Mouse (Mus musculus): Measurements from ENCODE around the gene Zfp94.
"Not testable (repeated sequence)": the region's sequence is repeated elsewhere in the genome, so short reads cannot be mapped to it uniquely, and the experiment has no call there.

Zfp94 gene

DNA sequence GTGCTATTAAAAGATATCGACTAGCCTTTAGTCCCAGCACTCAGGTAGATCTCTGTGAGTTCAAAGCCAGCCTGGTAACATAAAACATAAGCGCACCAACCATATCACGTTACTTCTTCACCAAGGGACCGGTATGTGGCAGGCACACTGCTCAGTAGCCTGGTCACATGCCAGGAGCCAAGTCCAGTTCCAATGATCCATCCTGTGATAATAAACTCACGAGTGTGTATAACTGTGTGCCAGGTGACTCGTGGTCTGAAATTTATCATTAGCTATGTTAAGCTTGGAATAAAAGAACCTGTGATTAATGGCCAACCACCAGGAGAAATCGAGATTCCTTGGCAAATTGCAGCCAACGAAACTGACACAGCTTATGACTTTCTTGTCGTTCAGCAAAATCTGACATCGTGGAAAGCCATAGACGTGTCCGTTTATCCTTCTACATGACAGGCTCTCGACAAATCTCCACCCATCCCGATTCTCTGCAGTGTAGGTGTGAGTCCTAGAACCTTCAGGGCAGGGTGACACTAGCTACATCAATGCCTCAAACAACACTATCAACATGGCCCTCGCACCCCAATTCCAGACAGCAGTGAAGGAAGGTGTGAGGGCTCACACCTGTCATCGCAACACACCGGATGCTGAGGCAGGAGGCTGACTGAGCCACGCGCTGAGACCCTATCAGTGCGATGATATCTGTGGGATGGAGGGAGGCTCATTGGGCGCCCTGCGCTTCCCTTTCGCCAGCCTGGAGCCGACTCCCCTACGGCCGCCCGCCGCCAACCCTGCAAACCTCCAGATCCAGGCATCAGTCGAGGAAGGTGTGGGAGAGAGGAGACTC lies 520 bp downstream of the Zfp94 start:
- peak; percentile 9 for DNase-seq (ENCODE audit: low read depth, low spot score)

DNA sequence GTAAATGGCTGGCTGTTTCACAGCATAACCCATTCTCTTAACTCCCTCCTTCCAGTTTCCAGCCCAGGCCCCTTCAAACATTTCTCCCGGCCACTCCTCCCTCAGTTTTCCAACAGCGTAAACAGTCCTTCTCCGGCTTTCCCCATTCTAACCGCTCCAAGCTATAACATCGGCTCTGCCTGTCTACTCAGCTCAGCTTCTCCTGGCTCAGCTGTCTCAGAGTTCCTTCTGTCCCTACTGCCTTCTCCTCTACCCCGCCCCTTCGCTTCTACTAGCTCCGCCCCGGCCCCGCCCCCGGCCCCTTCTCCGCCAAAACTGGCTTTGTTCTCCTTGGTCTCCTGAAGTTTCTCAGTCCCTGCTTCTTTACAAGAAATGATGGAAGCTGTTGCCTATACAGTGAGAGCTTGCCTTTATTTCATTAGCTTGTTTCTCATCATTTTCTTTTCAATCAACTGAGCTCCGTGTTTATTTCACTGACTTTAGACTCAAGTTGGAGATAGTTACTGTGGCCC lies 15.6 kb downstream of the Zfp94 start, which contains the start of gene Zfp61:
Zfp61 (minus strand) TSS at position 462 of the 512 bp plus-strand sequence.
- peak; percentile 46 for DNase-seq (ENCODE audit: low read depth, low spot score)

DNA sequence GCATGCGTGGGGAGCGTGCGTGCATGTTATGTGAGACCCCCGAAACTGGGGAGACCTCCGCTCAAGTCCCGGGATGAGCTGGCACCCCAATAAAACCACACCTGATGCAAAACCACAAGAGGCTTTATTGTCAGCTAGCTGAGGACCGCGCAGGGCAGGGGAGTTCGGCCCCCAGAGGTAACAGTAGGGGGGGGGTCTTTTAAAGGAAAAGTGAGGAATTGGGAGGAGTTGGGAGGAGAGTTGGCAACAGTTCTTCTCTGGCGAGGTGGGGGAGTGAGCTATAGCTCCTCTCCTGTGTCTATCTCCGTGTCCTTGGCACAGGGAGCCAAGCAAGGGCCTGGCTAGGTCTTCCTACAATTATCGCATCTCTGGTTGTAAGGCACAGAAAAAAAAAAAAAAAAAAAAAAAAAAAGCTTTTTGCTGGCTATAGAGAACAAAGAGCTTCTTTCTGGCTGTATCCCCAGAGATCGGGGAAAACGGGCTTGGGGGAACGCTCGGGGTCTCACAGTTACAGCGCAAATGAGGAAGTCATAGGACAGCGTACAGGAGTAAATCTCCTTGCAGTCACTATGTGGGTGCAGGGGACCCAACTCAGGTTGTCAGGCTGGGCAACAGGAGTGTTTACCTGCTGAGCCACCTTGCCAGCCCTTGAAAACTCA lies 16.5 kb downstream of the Zfp94 start:
- DNase-seq (ENCODE audit: low read depth, low spot score): no peak

DNA sequence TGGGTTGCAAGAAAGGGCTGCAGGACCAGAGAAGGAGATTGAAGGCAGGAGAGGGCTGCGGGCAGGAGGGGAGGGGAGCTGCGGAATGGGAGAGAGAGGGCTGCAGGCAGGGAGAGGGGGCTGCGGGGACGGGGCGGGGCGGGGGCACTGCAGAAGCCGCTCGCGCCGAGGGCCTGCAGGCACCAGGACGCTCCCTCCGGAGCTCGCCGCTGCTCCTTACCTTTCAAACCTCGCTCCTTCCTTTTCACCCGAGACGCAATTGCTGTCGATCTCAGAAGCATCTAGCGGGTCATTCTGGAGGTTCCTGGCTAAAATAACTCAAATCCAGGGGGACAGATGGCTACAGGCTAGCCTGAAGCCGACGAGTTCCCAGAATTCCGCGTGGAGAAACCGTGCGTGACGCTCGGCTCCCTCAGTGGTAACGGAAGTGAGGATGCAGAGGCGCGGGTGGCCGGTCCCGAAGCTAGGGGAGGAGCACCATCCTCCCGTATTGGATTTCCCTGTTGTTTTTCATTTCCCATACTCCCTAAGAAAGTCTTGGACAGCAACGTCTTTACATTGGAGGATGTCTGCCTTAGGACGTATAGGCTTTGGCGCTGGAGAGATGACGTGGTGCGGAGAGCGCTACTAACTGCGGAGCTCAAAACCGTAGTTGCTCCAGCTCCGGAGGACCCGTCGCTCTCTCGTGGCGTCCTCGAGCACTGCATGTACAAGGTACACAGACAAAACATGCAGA lies 17.3 kb downstream of the Zfp94 start:
- DNase-seq (ENCODE audit: low read depth, low spot score): peak; percentile 91

DNA sequence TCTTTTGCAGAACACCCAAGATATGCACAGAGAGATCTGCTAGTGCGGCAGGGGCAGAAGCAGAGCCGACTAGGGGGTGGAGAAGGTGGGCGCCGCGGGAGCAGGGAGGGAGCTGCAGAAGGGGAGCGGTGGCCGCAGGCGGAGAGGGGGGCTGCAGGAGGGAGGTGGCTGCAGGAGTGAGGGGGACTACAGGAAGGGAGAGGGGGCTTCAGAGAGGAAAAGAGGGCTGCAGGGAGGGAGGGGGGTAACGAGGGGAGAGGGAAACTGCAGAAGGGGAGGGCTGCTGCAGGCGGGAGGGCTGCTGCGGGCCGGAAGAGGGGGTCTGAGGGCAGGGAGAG lies 17.9 kb downstream of the Zfp94 start:
- DNase-seq (ENCODE audit: low read depth, low spot score): no peak

DNA sequence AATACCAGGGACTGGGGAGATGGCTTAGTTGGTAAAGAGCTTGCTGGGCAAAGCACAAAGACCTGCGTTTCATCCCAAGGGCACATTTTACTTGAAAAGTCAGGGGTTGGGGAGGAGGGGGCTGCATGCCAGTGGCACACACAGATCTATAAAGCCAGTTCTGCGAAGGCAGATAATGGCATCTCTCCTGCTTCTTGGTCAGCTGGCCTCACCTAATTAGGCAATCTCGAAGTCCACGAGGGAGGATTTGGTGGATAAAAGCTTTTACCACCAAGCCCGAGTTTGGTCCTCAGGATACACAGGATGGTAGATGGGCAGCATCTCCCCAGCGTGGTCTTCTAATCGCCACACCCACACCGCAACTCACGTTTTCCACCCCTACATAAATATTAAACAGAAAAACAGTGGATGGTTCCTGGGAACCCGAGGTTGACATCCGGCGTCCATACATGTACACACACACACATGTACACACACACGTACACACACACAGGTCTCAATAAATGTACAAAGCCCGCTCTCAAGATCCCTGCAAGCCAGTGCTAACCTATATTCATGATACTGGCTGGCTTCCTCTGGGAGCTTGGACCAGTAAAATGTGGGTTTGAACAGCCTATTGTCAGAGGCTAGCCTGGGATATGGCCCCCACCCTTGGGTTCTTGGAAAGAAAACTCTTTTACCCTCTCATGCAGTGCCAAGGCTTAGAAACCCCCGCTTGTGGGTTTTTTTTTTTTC lies 18.9 kb downstream of the Zfp94 start:
- no peak for DNase-seq (ENCODE audit: low read depth, low spot score)

DNA sequence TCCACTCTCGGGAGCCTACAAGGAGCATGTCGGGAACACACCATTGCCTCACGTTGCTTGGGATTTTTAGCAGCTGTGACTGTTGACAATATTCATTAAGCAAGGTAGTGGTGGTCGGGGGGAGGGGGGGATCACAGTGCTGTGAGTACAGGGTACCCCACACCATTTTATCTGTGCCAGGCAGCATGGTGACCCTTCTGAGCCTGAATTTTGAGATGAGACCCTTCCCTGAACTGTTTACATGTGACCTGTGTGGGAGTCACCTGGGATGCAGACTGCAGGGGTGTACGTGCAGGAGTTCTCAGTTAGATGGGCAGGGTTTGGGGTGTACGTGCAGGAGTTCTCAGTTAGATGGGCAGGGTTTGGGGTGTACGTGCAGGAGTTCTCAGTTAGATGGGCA lies 20.1 kb downstream of the Zfp94 start:
- no peak for DNase-seq (ENCODE audit: low read depth, low spot score)

DNA sequence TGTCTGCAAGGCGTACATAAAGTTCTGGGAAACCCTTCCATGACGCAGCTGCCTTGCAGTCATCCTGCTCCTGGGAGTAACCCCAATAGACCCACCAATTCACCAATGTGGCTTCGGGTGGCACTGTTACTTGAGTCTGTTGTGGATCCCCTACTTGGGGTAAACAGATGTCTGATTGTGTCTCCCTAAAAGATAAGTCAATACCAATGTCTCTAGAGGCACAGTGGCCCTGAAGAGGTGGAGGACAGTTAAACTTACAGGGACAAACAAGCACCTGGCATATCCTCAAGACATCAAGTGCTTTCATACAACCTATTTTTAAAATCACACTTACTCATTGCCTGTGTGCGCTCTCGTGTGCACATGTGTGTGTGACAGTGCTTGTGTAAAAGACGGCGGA lies 21.1 kb downstream of the Zfp94 start:
- DNase-seq (ENCODE audit: low read depth, low spot score): no peak

DNA sequence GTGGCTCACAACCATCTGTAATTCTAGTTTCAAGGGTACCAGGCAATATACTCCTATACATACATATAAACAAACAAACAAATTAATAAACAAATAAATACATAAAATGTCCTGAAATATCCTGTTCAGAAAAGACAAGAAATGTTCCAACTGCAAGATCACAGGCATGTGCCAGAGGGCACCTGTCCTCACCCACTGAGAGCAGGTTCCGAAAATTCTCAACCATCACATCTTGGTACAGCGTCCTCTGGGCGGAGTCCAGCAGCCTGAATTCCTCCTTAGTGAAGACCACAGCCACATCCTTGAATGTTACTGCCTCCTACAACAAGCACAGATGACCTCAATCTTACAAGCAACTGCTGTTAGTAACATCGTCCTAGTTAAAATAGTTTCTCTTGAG lies 21.7 kb downstream of the Zfp94 start:
- no peak for DNase-seq (ENCODE audit: low read depth, low spot score)

DNA sequence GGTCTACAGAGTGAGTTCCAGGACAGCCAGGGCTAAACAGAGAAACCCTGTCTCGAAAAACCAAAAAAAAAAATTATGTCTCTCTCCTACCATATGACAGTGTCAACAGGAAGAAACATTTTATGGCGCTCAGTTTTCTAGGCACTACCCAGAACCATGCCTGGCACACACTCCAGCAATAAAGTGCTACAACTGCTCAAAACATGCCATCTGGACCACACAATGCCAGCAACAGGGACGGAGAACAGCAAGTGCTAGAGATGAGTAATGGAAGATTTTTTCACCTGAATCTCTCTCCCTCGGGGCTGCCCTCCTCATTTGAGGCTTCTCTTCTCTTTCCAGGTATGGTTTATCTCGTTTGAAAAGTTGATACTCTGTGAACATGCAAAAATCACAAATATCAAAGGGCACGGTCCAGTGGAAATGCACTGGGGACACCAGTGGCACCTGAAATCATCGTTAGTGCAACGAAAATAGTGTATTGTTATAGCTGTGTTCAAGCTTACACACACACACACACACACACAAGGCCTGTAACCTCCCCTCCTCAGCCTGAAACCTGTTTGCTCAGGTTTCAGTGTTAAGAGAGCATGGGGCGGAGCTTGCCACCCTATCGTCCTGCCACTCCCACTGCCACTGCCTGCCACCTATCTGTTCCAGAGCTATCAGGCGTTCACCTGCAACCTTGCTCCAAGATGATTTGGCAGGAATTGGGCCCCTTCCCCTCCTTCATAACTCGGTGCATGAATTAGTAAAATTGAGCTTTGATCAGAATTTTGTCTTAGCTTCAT lies 23.2 kb downstream of the Zfp94 start:
- no peak for DNase-seq (ENCODE audit: low read depth, low spot score)

DNA sequence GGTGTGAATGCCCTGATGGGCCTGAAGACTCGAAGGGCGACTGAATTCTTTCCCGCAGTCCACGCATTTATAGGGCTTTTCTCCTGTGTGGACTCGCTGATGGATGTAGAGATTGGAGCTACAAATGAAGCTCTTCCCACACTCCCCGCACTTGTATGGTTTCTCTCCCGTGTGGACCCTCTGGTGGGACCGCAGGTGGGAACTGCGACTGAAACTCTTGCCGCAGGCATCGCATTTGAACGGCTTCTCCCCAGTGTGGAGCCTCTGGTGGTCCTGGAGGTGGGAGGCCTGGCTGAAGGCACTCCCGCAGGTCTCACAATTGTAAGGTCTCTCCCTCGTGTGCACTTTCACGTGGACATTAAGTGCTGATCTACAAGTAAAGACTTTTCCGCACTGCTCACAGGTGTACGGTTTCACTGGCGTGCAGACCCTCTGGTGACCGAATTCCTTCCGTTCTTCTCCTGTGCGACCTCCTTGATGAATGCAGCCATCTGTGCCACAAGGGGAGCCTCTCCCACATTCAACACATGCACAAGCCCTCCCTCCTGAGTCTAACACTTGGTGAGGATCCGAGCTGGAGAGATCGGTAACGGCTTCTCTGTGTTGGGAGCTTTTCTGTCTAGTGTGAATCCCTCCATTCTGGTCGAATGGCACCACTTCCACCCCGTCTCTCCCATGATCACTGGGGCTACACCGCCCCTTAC lies 24.9 kb downstream of the Zfp94 start:
- no peak for DNase-seq (ENCODE audit: low read depth, low spot score)

DNA sequence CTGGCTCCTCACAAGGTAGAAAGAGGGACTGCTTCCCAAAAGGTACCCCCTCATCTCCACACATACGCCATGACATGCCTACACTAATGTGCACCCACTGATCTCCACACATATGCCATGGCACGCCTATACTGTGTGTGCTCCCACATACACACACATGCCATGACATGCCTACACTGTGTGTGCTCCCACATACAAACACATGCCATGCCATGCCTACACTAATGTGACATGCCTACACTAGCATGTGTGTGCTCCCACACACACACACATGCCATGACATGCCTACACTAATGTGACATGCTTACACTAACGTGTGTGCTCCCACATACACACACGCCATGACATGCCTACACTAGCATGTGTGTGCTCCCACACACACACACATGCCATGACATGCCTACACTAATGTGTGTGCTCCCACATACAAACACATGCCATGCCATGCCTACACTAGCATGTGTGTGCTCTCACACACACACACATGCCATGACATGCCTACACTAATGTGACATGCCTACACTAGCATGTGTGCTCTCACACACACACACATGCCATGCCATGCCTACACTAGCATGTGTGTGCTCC lies 26.3 kb downstream of the Zfp94 start:
- DNase-seq (ENCODE audit: low read depth, low spot score): no peak

DNA sequence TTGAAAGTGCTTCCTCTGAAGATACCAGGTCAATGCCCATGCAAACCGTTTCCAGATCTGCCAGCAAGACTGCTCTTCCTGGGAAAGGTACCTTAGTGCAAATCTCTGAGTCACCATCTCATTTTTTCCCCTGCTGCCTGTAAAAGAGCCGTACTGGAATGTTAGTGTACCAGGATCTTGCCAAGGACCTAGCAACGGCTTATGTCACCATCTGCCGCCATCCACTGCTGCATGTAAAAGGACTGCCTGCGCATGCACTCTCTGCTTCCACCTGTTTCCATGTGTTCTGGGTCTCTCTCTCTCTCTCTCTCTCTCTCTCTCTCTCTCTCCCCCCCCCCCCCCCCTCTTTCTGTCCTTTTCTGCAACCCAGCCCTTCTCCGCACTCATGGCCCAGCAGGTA lies 28.0 kb downstream of the Zfp94 start:
- no peak for DNase-seq (ENCODE audit: low read depth, low spot score)

DNA sequence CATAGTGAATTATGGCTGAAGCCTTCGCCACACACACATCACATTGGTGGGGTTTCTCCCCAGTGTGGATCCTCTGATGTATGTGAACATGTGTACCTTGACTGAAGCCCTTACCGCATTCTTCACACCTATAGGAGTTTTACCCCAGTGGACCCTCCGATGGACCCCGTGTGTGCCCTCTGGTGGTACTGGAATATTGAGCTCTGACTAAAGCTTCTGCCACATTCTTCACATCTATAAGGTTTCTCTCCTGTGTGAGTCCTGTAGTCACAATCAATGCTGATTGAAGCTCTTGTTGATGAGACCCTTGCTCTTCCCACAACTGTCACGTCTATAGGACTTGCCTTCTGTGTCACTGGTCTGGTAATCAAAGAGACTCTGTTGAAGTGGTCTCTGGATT lies 28.8 kb downstream of the Zfp94 start:
- peak; percentile 33 for DNase-seq (ENCODE audit: low read depth, low spot score)

DNA sequence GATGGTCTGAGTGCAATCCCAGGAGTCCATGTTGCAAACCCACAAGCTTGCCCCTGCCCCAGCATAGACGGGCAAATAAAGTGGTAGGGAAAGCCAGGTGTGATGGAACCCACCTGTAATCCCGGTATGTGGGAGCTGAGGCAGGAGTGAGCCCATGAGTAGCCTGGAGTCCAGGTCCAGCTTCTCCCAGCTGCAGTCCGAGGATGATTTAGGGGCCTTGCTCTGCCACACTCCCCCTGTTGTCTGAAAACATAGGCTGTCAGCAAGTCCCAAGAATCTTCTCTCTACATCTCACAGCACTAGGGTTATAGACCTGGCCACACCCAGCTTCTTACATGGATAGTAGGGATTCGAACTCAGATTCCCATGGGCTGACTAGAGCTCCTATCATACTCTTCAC lies 29.6 kb downstream of the Zfp94 start:
- DNase-seq (ENCODE audit: low read depth, low spot score): no peak

DNA sequence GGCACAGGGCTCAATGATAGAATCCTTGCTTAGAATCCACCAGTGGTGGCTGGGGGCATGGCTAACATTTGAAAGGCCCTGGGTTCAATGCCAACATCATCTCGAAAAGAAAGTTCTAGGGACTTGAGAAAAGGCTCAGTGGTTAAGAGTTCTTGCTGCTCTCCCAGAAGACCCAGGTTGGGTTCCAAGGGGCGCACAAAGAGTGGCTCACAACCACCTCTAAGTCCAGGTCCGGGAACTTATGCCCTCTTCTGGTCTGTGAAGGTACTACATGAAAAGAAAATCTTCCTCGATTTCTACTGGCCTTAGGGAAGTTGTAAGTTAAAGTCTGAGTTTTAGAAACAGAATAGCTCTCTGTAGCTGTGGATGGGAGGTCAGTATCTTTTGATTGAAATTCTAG lies 30.4 kb downstream of the Zfp94 start:
- no peak for DNase-seq (ENCODE audit: low read depth, low spot score)

DNA sequence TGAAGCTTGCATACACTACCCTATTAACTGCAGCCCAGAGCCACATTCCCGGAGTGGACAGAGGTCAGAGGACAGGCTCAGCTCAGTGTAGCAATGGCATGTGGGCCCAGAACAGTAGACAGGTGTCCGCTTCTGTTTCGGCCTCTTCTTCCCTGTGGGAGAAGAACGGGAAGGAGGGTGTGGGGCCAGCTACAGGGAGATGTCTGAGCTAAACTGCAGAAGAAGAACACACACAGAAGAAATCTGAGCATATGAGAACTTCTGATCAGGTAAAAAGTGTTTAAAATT lies 35.7 kb downstream of the Zfp94 start:
- no peak for DNase-seq (ENCODE audit: low read depth, low spot score)

DNA sequence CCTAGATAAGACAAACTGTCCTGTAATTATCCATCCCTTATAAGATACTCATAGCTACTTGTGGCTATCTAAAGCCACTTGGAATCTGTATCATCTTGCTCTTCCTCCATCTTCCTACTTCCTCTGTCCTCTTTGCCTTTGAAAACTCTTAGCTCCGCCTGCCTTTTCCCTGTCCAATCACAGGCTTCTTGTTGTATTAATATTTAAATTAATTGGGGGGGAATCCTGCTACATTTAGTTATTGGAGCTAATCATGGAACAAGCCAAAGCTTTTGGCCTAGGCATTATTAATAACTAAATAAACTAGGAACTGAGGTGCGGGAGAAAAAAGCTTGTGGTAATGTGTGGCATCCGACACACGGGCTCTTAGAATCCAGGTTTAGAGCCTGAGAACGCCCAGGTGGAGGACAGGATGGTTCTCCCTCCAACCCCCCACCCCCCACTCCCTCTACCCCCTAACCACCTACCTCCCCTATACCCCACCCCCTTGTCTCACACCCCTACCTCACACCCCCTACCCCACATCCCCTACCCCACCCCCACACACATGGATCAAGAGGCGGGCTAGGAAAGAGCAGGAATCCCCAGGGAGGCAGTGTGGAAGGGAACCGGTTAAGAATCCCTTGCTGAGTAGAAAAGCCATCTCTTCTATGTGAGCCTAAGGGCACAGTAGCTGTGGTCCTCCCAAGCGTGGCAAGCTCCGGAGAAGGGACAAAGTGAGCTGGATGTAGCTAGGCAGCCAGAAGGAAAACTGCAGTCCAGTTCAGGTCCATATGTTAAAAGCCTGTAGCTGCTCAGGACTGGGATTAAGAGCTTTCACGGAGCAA lies 36.2 kb downstream of the Zfp94 start:
- no peak for DNase-seq (ENCODE audit: low read depth, low spot score)

DNA sequence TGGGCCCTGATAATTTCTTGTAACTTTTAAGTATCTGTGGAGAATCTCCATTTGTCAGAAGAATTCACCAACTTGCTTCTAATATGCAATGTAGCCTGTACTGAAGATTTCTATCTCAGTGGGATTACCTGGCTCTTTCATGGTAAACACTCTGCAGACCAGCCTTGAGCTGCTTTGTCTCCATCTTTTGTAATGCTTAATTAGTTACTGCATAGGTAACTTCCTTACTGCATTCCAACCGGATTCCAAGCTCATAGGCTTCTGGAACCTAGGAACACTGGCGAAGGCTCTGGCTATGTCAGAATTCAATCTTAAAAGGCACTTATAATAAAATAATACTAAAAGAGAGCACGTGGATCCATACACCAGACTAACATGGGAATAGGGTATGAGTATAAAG lies 37.7 kb downstream of the Zfp94 start:
- DNase-seq (ENCODE audit: low read depth, low spot score): not testable (repeated sequence)
